Mouse (Mus musculus): ENCODE results near the gene Sbno2.

DNA sequence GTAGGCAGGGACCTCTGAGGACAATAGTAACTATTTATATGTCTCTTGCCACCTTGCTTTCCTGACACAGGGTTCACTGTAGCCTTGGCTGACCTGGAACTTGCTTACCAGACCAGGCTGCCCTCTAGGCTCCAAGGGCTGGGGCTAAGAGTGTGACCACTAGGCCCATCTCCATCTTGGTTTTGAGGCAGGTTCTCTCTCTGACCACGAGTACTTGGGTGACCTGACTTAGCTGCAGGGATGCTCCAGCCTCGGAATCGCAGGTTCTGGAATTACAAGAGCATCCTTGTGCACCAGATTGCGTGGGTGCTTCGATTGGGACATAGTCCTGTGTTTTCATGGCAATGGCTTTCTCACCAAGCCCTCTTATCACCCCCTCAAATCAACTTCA is 53.0 kb downstream of the Sbno2 start:
- no peak for TF ChIP-seq CTCF (conservative IDR thresholded peaks at IDR 0.05 in 1 of 2, IDR thresholded peaks at IDR 0.05 in 1 of 2; ENCODE audit: low read depth in 2 of 2, low read length in 2 of 2)
- TF ChIP-seq POLR2A (IDR thresholded peaks at IDR 0.05; ENCODE audit: low read depth, low read length) = no peak

Measured in CH12.LX (cell line).